Mouse (Mus musculus) left cerebral cortex, postnatal 14 days (tissue): ENCODE data around the gene Wrap73. TPM values are rescaled to one million over a fixed set of nuclear protein-coding genes. Genes with fewer than 3 reads are reported as not detected.

ENCODE experiments used
- total RNA-seq, 2 experiments: library from RNA; stranded (reverse); gene quantifications; 2 replicates each; pipeline ENCODE4 v1.2.3; 2021

Gene Wrap73
- total RNA-seq, 2 experiments from 2014 or later, result 28.1 to 28.7 TPM

Other genes starting within 250 kb of the Wrap73 start
- 10 to 100 TPM; 22.1 to 23.2 TPM for gene A430005L14Rik, start 185.1 kb upstream of the Wrap73 start, total RNA-seq
- gene Dffb, start 167.2 kb upstream of the Wrap73 start, total RNA-seq, result 10 to 100 TPM; 12.6 to 13.3 TPM
- 10 to 100 TPM; 27.3 to 28.8 TPM for gene Cep104, start 167.2 kb upstream of the Wrap73 start, total RNA-seq
- 10 to 100 TPM; 48.9 to 49.8 TPM for gene Lrrc47, start 130.6 kb upstream of the Wrap73 start, total RNA-seq
- 1 to 10 TPM; 4.5 to 4.9 TPM for gene Smim1, start 116.1 kb upstream of the Wrap73 start, total RNA-seq
- gene Ccdc27, start 99.7 kb upstream of the Wrap73 start, total RNA-seq, result under 1 TPM; 0.26 to 0.32 TPM
- under 1 TPM; 0.48 to 0.95 TPM for gene Trp73, start 2.2 kb upstream of the Wrap73 start, total RNA-seq
- 100 to 1,000 TPM; 144 to 149 TPM for gene Tprgl, start 18.3 kb downstream of the Wrap73 start, total RNA-seq
- gene Megf6, start 28.4 kb downstream of the Wrap73 start, total RNA-seq, result 10 to 100 TPM in 1 of 2 experiments, 1 to 10 TPM in 1; 8.4 to 11.2 TPM
- gene Arhgef16, start 159.3 kb downstream of the Wrap73 start, total RNA-seq, result under 1 TPM; 0.13 to 0.49 TPM
- gene B230104I21Rik, start 193.8 kb downstream of the Wrap73 start, total RNA-seq, result not detected